Mouse (Mus musculus): ENCODE results near the gene Fank1.

The Fank1 gene

DNA sequence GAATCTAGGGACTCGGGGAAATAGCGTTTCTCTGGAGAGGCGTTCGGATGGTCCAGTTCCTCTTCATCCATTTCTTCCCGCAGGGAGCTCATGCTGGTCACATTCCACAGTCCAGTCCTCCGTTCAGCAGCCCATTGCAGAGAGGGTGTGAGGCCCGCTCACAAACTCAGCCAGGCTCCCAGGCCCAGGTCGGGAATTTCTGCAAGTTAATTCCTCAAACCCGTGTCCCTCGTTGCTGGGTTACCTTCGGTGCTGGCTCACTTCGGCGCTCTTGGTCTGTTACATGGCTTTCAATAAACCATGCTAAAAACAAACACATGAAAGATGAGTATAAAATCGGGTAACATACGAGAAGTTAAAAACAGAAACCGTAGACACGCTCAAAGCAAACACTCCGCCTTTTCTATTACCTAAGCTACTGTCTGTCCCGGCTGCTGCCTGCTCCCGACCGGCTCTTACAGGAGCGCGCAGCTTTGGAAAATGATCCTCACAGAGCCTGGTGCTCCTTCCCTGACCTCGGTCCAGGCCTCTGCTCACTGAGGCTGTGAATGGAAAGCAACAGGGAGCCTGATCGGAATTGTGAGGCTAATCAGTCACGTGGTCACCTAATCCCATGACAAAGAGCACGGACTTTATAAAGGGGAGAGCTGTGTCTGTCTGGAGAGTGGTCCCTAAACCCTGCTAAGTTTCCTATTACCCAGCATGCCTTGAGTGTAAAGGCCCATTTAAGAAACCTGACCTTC lies 16.9 kb upstream of the Fank1 start:
- TF ChIP-seq GATA4 (IDR thresholded peaks at IDR 0.05; ENCODE audit: insufficient replicate concordance, low read length), result no peak

GRCm38 (mm10) chr7:133762696-133763095 lies 14.0 kb upstream of the Fank1 start:
- no peak for TF ChIP-seq GATA4 (IDR thresholded peaks at IDR 0.05; ENCODE audit: insufficient replicate concordance, low read length)

DNA sequence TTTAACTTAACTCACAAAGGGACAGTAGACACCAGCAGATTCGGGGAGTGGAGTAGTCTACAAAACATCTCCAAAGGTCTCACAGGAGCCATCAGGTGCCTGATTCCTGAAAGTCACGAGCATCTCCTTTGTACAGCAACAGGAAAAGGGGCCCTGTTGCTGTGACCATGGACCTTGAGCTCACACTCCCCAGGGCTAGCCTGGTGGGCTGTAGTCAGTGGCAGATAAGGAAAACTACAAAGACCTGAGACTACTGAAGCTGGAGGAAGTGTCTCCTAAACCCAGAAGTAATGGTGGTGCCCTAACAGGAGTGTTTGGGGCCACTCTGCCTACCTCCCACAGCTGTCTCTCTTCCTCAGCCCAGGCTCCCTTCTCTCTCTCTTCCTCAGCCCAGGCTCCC lies 12.2 kb upstream of the Fank1 start:
- no peak for TF ChIP-seq GATA4 (IDR thresholded peaks at IDR 0.05; ENCODE audit: insufficient replicate concordance, low read length)

DNA sequence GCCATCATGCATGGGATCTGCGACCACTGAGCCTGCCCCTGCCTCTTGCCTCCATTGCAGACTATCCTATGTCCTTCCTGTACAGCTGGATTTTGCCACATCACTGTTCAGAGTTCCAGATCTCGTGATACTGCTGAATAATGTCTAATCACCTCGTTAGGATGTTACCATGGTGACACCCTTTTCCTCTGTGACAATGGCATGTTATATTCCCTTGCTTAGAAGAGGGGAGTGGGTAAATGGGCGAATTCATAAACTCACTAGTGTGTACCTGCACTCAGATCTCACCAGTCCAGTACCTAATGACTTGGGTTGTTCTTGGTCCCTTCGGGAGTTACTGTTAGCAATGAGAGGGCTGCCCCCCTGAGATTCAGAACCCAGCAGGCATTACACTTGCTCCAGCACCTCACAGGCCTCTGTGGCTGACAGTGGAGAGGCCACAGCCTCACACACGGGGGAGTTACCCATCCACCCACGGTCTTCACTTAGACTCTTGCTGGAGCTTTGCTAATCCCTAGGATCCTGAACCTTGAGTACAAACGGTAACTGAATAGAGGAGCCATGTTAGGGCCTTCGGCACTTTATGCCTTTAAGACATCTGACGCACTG lies 11.3 kb upstream of the Fank1 start:
- no peak for TF ChIP-seq GATA4 (IDR thresholded peaks at IDR 0.05; ENCODE audit: insufficient replicate concordance, low read length)

DNA sequence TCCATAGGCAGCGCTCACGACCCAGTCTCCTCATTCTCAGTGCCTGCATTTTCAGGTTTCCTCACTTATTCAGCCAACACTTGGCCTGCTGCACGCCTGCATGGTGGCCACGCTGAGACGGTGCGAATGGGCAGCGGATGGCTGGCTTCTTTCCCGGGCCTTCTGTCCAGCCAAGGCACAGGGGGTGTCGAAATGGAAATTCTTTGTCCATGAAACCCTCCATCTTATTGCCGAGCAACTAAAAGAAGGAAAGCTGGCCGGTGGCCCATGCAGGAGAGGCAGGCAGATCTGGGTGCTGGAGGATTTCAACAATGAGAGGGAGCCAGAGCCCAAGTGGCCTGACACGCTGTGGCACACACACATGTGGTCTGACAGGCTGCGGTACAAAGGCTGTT lies 10.8 kb upstream of the Fank1 start:
- TF ChIP-seq GATA4 (IDR thresholded peaks at IDR 0.05; ENCODE audit: insufficient replicate concordance, low read length), result no peak

- no peak for TF ChIP-seq GATA4 (IDR thresholded peaks at IDR 0.05; ENCODE audit: insufficient replicate concordance, low read length)
Observed at GRCm38 (mm10) chr7:133768027-133768426, 8.6 kb upstream of the Fank1 start.

GRCm38 (mm10) chr7:133768517-133768916 lies 8.1 kb upstream of the Fank1 start:
- TF ChIP-seq GATA4 (IDR thresholded peaks at IDR 0.05; ENCODE audit: insufficient replicate concordance, low read length), result no peak

DNA sequence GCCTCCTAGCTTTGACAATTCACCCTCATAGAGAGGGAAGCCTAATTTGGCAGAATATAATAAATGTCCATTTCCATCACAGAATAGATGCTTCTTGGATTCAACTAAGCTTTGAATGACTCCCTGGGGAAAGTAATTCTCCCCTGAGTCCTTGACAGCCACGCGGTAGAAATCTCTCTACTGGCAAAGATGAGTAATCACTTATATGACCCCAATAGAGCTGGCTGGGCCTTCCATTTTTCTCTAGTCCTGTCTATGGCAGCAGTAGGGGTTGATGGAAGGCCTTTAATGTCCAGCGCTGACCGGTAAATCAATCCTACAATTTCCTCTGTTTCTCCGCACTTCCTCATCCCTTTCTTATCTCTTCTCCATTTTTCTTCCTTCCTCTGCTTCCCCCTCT lies 1.5 kb upstream of the Fank1 start:
- TF ChIP-seq GATA4 (IDR thresholded peaks at IDR 0.05; ENCODE audit: insufficient replicate concordance, low read length), result no peak

- no peak for TF ChIP-seq GATA4 (IDR thresholded peaks at IDR 0.05; ENCODE audit: insufficient replicate concordance, low read length)
Observed at GRCm38 (mm10) chr7:133775796-133776625, 650 bp upstream of the Fank1 start.

DNA sequence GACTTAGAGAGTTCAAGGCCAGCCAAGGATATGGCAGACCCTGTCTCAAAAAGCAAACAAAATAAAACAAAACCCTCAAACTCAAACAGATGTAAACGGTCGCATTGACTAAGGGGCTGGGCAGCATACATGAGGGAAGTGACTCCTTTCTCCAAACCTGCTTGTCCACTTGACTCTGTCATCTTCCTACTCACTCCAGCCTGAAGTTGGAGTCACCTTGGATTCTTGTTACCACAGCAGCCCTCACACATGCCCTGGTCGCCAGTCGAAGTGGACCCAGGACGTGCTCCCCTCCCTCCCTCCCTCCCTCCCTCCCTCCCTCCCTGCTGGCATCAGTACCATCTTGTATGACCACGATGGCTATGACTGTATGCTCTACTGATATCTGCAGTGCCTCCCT lies 4.9 kb downstream of the Fank1 start:
- no peak for TF ChIP-seq GATA4 (IDR thresholded peaks at IDR 0.05; ENCODE audit: insufficient replicate concordance, low read length)

DNA sequence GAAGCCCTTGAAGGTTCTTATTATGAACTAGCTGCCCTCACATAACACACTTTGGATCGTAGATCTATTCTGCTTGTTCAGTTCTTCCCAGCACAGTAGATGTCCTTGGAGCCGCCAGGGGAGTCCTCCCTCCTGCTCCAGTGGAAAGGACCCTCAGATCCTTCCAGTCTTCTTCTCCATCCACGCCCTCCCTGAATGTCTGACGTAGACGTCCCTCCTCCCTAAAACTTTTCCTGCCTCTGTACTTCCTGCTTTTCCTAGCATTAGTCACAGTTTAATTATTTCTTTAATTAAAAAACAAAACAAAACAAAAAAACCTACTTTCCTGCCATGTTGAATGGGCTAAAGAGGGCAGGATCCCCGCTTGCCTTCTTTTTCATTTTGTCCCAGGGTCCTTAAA lies 5.3 kb downstream of the Fank1 start:
- no peak for TF ChIP-seq GATA4 (IDR thresholded peaks at IDR 0.05; ENCODE audit: insufficient replicate concordance, low read length)

DNA sequence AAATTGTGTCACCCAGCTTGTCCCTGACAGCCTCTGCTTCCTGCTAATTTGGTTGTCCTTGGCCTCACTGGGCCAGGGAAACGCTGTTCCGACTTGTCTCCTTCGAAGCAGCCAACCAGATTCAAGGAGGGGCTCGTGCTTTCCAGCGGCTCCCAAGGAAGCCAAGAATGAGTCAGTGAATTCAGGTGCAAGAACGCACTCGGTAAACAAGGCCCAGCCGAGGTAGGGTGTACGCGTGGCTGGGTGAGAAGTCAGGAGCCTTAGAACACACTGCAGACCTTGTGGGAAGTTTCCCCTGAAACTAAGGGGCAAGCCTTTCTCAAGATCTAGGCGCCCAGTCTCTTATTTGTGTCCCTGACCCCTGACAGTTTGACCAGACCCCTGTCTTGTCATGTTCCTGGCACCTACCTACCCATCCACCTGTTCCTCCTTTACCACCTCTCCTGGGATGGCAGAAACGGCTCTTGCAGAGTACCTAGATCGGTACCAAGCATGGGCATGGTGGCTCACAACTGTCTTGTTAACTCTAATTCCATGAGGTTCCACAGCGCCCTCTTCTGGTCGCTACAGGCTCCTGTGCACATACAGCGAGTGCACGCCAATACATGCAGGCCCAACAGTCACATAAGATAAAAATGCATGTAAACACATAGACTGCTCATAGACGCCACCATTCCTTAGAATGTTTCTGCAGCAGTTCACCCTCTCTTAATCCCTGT lies 6.2 kb downstream of the Fank1 start, which contains the start of gene Dhx32:
TSS of gene Dhx32 (minus strand) at position 10 of the 719 bp plus-strand sequence.
- no peak for TF ChIP-seq GATA4 (IDR thresholded peaks at IDR 0.05; ENCODE audit: insufficient replicate concordance, low read length)

- no peak for TF ChIP-seq GATA4 (IDR thresholded peaks at IDR 0.05; ENCODE audit: insufficient replicate concordance, low read length)
Observed at GRCm38 (mm10) chr7:133787571-133787970, 10.9 kb downstream of the Fank1 start.

DNA sequence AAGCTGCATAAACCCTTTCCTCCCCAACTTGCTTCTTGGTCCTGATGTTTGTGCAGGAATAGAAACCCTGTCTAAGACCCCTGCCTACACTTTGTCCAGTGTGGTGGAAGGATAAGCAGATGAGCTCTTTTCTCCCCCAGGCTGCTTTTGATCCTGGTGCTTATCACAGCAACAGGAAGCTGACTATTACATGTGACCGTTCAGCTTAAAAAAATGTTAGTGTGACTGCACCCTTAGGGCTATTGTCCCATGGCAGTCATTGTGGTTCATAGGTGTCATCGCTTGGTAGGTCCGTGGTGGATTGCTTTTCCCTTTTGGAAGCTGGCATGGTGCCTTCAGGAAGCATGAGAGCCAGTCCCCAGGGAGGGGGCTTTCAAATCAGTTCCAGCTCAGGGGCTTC lies 11.5 kb downstream of the Fank1 start:
- no peak for TF ChIP-seq GATA4 (IDR thresholded peaks at IDR 0.05; ENCODE audit: insufficient replicate concordance, low read length)

- no peak for TF ChIP-seq GATA4 (IDR thresholded peaks at IDR 0.05; ENCODE audit: insufficient replicate concordance, low read length)
Observed at GRCm38 (mm10) chr7:133790171-133790570, 13.5 kb downstream of the Fank1 start.

All from liver, adult (tissue).